Mouse (Mus musculus) thymus, adult 2 months (tissue): ENCODE results near the gene Snrnp48. TPM values are rescaled to one million over a fixed set of nuclear protein-coding genes. Genes with fewer than 3 reads are reported as not detected.
A peak's percentile ranks its signal among the peaks of the same experiment; 100 is the strongest.

Experiments
- DNase-seq: peaks from one replicate; pipeline ENCODE4 v3.0.0; 2021
- H3K27ac ChIP-seq: fragments of 200-500 bp; 2 replicates; pipeline ENCODE4 v1.5.1; 2012; ENCODE audit warnings: low read length, control low read depth; ENCODE audit not compliant: control insufficient read depth, insufficient read depth
- H3K27me3 ChIP-seq: fragments of 200-500 bp; 2 replicates; pipeline ENCODE4 v1.6.1; 2012; ENCODE audit warnings: mild to moderate bottlenecking, low read length, moderate library complexity, mixed read lengths; ENCODE audit not compliant: control insufficient read depth, insufficient read depth
- H3K36me3 ChIP-seq: fragments of 200-500 bp; 2 replicates; pipeline ENCODE4 v1.6.1; 2012; ENCODE audit warnings: mild to moderate bottlenecking, low read length, moderate library complexity; ENCODE audit not compliant: control insufficient read depth, insufficient read depth
- H3K4me1 ChIP-seq: fragments of 200-500 bp; replicated peaks from 2 replicates; pipeline ENCODE4 v1.6.1; 2012; ENCODE audit warnings: low read length; ENCODE audit not compliant: control insufficient read depth, insufficient read depth
- H3K4me3 ChIP-seq: fragments of 200-500 bp; 2 replicates; pipeline ENCODE4 v1.5.1; 2012; ENCODE audit warnings: mild to moderate bottlenecking, low read length, control low read depth, moderate library complexity; ENCODE audit not compliant: control insufficient read depth, insufficient read depth
- CTCF ChIP-seq: fragments of 200-500 bp; IDR thresholded peaks from 2 replicates; pipeline ENCODE4 v1.5.1; 2012; ENCODE audit warnings: mild to moderate bottlenecking, control low read depth, low read length, moderate library complexity, borderline replicate concordance; ENCODE audit not compliant: control insufficient read depth, poor library complexity, insufficient read depth; ENCODE audit errors: extremely low read depth
- POLR2A ChIP-seq: fragments of 200-500 bp; IDR thresholded peaks from 2 replicates; pipeline ENCODE4 v1.6.1; 2012; ENCODE audit warnings: mild to moderate bottlenecking, low read length, control low read depth, moderate library complexity; ENCODE audit not compliant: control insufficient read depth, poor library complexity, insufficient read depth; ENCODE audit errors: extremely low read depth
- WGBS: fragments of 180-500 bp; shearing (Covaris S2); methylation state at CpG from one replicate; pipeline ENCODE4 v1.1.7; 2018; 5-methylcytosine and 5-hydroxymethylcytosine counted together
- polyA plus RNA-seq: library from polyadenylated mRNA; depleted of rRNA; stranded (reverse); fragments of >200 nt; gene quantifications from 2 replicates; pipeline ENCODE4 v1.2.3, GENCODE M21; 2012; rRNA removed

Gene Snrnp48
- polyA plus RNA-seq = 65.1 and 69.5 TPM in 2 replicates

- DNase-seq = peak; percentile 89
- Histone ChIP-seq H3K36me3 (peaks cover 3% of the 10 kb centered on the region; the same call in 1 of the 2 replicates), H3K27ac (no peak within 1 kb of the TSS), H3K4me3 (peak within 1 kb of the TSS; percentile 78), H3K27me3 (no peaks in the 10 kb centered on the region), H3K4me1 (no peaks in the 10 kb centered on the region)
- TF ChIP-seq CTCF (peak; percentile 60; the same call in 1 of the 2 replicates), POLR2A (peak; percentile 73)
- under 1% methylated on average over 59 of the region's 59 CpGs for WGBS
These were observed at the start of gene Snrnp48 for GRCm38 (mm10) chr13:38204702-38205482. TSS of gene Snrnp48 (plus strand) at chr13:38204938.

GRCm38 (mm10) chr13:38155523-38155922 is 49.2 kb upstream of the Snrnp48 start:
- 83% methylated on average over 2 of the region's 2 CpGs for WGBS
- peaks cover 15% of the 10 kb centered on the region for H3K27me3 ChIP-seq
- no peak for TF ChIP-seq POLR2A
- TF ChIP-seq CTCF = no peak
- no peaks in the 10 kb centered on the region for H3K36me3 ChIP-seq
- DNase-seq = no peak
- no peak overlapping the region for H3K4me3 ChIP-seq
- peaks cover 13% of the 10 kb centered on the region for H3K4me1 ChIP-seq
- no peak overlapping the region for H3K27ac ChIP-seq

GRCm38 (mm10) chr13:38157635-38158034 is 47.1 kb upstream of the Snrnp48 start:
- 11% methylated on average over 6 of the region's 6 CpGs for WGBS
- Histone ChIP-seq H3K4me3 (no peak overlapping the region), H3K4me1 (peaks cover 5% of the 10 kb centered on the region), H3K27ac (no peak overlapping the region), H3K27me3 (peaks cover 3% of the 10 kb centered on the region; the same call in 1 of the 2 replicates), H3K36me3 (no peaks in the 10 kb centered on the region)
- TF ChIP-seq POLR2A (no peak), CTCF (no peak)
- DNase-seq = no peak

DNA sequence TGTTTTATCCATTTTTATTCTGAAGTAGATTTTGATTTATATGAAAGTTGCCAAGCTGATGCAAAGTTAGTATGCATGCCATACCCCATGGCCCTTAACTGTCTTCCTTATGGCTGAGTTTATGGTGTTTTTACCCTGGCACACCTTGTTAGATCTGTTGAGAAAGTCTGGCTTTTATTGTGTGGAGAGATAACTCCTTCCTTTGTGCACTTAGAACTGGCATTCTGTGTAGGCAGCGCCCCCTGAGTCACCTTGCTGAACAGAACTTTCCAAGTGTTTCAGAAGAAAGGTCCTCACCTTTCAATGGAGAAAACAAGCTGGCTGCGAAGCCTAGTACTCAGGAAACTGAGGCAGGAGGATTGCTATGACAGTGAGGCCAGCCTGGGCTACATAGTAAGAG is 42.7 kb upstream of the Snrnp48 start:
- DNase-seq = no peak
- Histone ChIP-seq H3K36me3 (no peaks in the 10 kb centered on the region), H3K4me3 (no peak overlapping the region), H3K27me3 (no peaks in the 10 kb centered on the region), H3K27ac (no peak overlapping the region), H3K4me1 (peaks cover 5% of the 10 kb centered on the region)
- TF ChIP-seq CTCF (no peak), POLR2A (no peak)
- 83% methylated on average over 2 of the region's 2 CpGs for WGBS

GRCm38 (mm10) chr13:38162668-38163067 is 42.1 kb upstream of the Snrnp48 start:
- no peak overlapping the region for H3K4me3 ChIP-seq
- no peaks in the 10 kb centered on the region for H3K27me3 ChIP-seq
- DNase-seq = no peak
- no peak for TF ChIP-seq CTCF
- TF ChIP-seq POLR2A = no peak
- no peak overlapping the region for H3K27ac ChIP-seq
- H3K4me1 ChIP-seq = peaks cover 3% of the 10 kb centered on the region
- 58% methylated on average over 11 of the region's 11 CpGs for WGBS
- H3K36me3 ChIP-seq = no peaks in the 10 kb centered on the region

DNA sequence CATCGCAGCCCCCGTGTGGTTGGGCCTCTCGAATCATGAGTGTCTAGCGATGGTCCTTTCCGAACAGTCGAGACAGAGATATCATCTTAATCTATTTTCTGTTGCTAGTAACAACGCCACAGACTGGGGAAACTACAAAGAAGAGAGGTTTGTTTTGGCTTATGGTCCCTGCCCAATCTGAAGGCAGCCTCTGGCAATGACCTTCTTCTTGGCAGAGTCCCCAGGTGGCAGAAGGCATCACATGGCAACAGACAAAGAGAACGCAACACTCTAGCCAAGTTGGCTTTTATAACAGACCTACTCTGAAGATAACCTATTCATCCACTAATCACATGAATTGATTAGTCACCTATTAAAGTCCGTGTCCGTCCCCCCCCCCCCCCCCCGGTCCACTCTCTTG is 39.8 kb upstream of the Snrnp48 start:
- TF ChIP-seq CTCF (no peak), POLR2A (no peak)
- WGBS = 83% methylated on average over 11 of the region's 11 CpGs
- no peak overlapping the region for H3K27ac ChIP-seq
- H3K36me3 ChIP-seq = no peaks in the 10 kb centered on the region
- no peak overlapping the region for H3K4me3 ChIP-seq
- DNase-seq = no peak
- no peaks in the 10 kb centered on the region for H3K27me3 ChIP-seq
- H3K4me1 ChIP-seq = no peaks in the 10 kb centered on the region
